Mouse (Mus musculus) CH12.LX (cell line): ENCODE results near the gene Setd6. TPM values are rescaled to one million over a fixed set of nuclear protein-coding genes. Genes with fewer than 3 reads are reported as not detected.
A peak's percentile ranks its signal among the peaks of the same experiment; 100 is the strongest.

Source experiments
- DNase-seq: peaks from one replicate; pipeline ENCODE4 v3.0.0-alpha.2; 2013; ENCODE audit errors: extremely low read depth
- H3K27ac ChIP-seq: 2 replicates; pipeline ENCODE4 v1.5.1; 2012; ENCODE audit warnings: low read depth, mild to moderate bottlenecking, control low read depth, moderate library complexity; ENCODE audit not compliant: insufficient read depth
- H3K27me3 ChIP-seq: replicated peaks from 2 replicates; pipeline ENCODE3; 2012; ENCODE audit warnings: inconsistent platforms
- H3K36me3 ChIP-seq, 2 experiments: replicated peaks in 1 of 2; 2 replicates each; pipeline versions ENCODE3 to v1.6.1; 2012; ENCODE audit warnings: inconsistent platforms in 1 of 2, low read length in 1 of 2, mild to moderate bottlenecking in 1 of 2, mixed read lengths in 1 of 2, moderate library complexity in 1 of 2; ENCODE audit not compliant: control insufficient read depth in 1 of 2, insufficient read depth in 1 of 2
- H3K4me1 ChIP-seq, 2 experiments: 2 replicates each; pipeline ENCODE4 v1.6.1; 2012; ENCODE audit warnings: inconsistent platforms in 1 of 2, moderate library complexity in 1 of 2; ENCODE audit not compliant: insufficient read depth in 2 of 2, control insufficient read depth in 1 of 2
- H3K4me2 ChIP-seq: 2 replicates; pipeline ENCODE4 v1.6.1; 2012; ENCODE audit warnings: low read depth, mild to moderate bottlenecking, control low read depth; ENCODE audit not compliant: poor library complexity, insufficient read depth, severe bottlenecking
- H3K4me3 ChIP-seq, 3 experiments: fragments of 150-350 bp in 1 of 3; sonication (generic) in 1 of 3; replicated peaks in 1 of 3; 2 replicates each; pipeline versions ENCODE3 to v1.5.1; 2011 to 2012; ENCODE audit warnings: low read depth in 2 of 3, low read length in 2 of 3, mild to moderate bottlenecking in 2 of 3, moderate library complexity in 2 of 3, control low read depth in 1 of 3, improper control_type of control experiment in 1 of 3, inconsistent platforms in 1 of 3, mixed read lengths in 1 of 3; ENCODE audit not compliant: poor library complexity in 1 of 3
- H3K79me2 ChIP-seq: replicated peaks from 2 replicates; pipeline ENCODE4 v1.6.1; 2012; ENCODE audit warnings: mild to moderate bottlenecking, moderate library complexity; ENCODE audit not compliant: control insufficient read depth, poor library complexity, insufficient read depth, severe bottlenecking; ENCODE audit errors: extremely low read depth
- H3K9ac ChIP-seq: 2 replicates; pipeline ENCODE4 v1.6.1; 2012; ENCODE audit warnings: low read depth, mild to moderate bottlenecking, control low read depth, moderate library complexity; ENCODE audit not compliant: insufficient read depth
- H3K9me3 ChIP-seq: replicated peaks from 2 replicates; pipeline ENCODE3; 2012; ENCODE audit warnings: low read length, inconsistent platforms, mixed read lengths
- CHD1 ChIP-seq: IDR thresholded peaks from 2 replicates; pipeline ENCODE4 v1.6.1; 2012; ENCODE audit warnings: low read depth, low read length, improper control_type of control experiment, inconsistent platforms
- CTCF ChIP-seq, 2 experiments: IDR thresholded peaks in 1 of 2; conservative IDR thresholded peaks in 1 of 2; 2 replicates each; pipeline ENCODE4 v1.5.1; 2011 to 2012; ENCODE audit warnings: low read depth in 2 of 2, low read length in 2 of 2, improper control_type of control experiment in 1 of 2, inconsistent platforms in 1 of 2, mild to moderate bottlenecking in 1 of 2, moderate library complexity in 1 of 2
- JUND ChIP-seq: conservative IDR thresholded peaks from 2 replicates; pipeline ENCODE4 v1.6.1; 2011; ENCODE audit warnings: low read depth, low read length, improper control_type of control experiment
- KAT2A ChIP-seq: IDR thresholded peaks from 2 replicates; pipeline ENCODE4 v1.6.1; 2012; ENCODE audit warnings: low read length, improper control_type of control experiment, inconsistent platforms; ENCODE audit not compliant: insufficient replicate concordance
- MAX ChIP-seq: IDR thresholded peaks from 2 replicates; pipeline ENCODE4 v1.6.1; 2011; ENCODE audit warnings: low read length, improper control_type of control experiment
- MYC ChIP-seq: IDR thresholded peaks from 2 replicates; pipeline ENCODE4 v1.6.1; 2011; ENCODE audit warnings: low read depth, mild to moderate bottlenecking, improper control_type of control experiment, low read length
- NELFE ChIP-seq: IDR thresholded peaks from 2 replicates; pipeline ENCODE4 v1.6.1; 2011; ENCODE audit warnings: low read depth, low read length, improper control_type of control experiment
- NRF1 ChIP-seq: IDR thresholded peaks from 2 replicates; pipeline ENCODE4 v1.6.1; 2014; ENCODE audit warnings: low read depth, mild to moderate bottlenecking, inconsistent platforms, low read length, improper control_type of control experiment, moderate library complexity
- RAD21 ChIP-seq: IDR thresholded peaks from 2 replicates; pipeline ENCODE4 v1.6.1; 2011; ENCODE audit warnings: low read depth, mild to moderate bottlenecking, low read length, improper control_type of control experiment, moderate library complexity
- RCOR1 ChIP-seq: conservative IDR thresholded peaks from 2 replicates; pipeline ENCODE4 v1.6.1; 2012; ENCODE audit warnings: low read depth, mild to moderate bottlenecking, inconsistent platforms, low read length, improper control_type of control experiment
- SIN3A ChIP-seq: IDR thresholded peaks from 2 replicates; pipeline ENCODE4 v1.6.1; 2012; ENCODE audit warnings: low read length, improper control_type of control experiment, inconsistent platforms
- SMC3 ChIP-seq: IDR thresholded peaks from 2 replicates; pipeline ENCODE4 v1.6.1; 2011; ENCODE audit warnings: low read depth, low read length, improper control_type of control experiment
- TCF12 ChIP-seq: IDR thresholded peaks from 2 replicates; pipeline ENCODE4 v1.6.1; 2014; ENCODE audit warnings: low read depth, mild to moderate bottlenecking, inconsistent platforms, low read length, improper control_type of control experiment
- ZC3H11A ChIP-seq: IDR thresholded peaks from 2 replicates; pipeline ENCODE4 v1.6.1; 2012; ENCODE audit warnings: low read depth, mild to moderate bottlenecking, inconsistent platforms, low read length, improper control_type of control experiment
- ZNF384 ChIP-seq: IDR thresholded peaks from 2 replicates; pipeline ENCODE4 v1.6.1; 2012; ENCODE audit warnings: low read depth, low read length, improper control_type of control experiment, inconsistent platforms
- dilution Hi-C: fragments of 300-500 bp; cut with MboI; formaldehyde crosslinking; loops from 2 replicates; pipeline ENCODE4 v1.14.3; 2020; ENCODE audit warnings: low sequenced_read_pairs; ENCODE audit not compliant: extremely low pct_unique_long_range_greater_than_20kb, extremely low pct_ligation_motif_present
- in situ Hi-C: fragments of 300-500 bp; cut with MboI; formaldehyde crosslinking; loops from 3 replicates; pipeline ENCODE4 v1.14.3; 2019; ENCODE audit warnings: low sequenced_read_pairs, low pct_ligation_motif_present, low pct_unique_long_range_greater_than_20kb, mixed read lengths
- polyA plus RNA-seq: library from polyadenylated mRNA; unstranded; fragments of >175 nt; gene quantifications from 2 replicates; pipeline ENCODE4 v1.2.1, GENCODE M21; 2012; ENCODE audit warnings: low read depth; ENCODE audit not compliant: insufficient read length
- total RNA-seq, 2 experiments: library from RNA; depleted of rRNA; stranded (reverse); fragments of 300-350 nt in 1 of 2; fragments of >200 nt in 1 of 2; gene quantifications; 2 replicates each; pipeline ENCODE4 v1.2.3; 2012 to 2014

Setd6 gene
- total and polyA plus RNA-seq, 3 experiments, result 29.6 to 50.6 (median 29.7) TPM

DNA sequence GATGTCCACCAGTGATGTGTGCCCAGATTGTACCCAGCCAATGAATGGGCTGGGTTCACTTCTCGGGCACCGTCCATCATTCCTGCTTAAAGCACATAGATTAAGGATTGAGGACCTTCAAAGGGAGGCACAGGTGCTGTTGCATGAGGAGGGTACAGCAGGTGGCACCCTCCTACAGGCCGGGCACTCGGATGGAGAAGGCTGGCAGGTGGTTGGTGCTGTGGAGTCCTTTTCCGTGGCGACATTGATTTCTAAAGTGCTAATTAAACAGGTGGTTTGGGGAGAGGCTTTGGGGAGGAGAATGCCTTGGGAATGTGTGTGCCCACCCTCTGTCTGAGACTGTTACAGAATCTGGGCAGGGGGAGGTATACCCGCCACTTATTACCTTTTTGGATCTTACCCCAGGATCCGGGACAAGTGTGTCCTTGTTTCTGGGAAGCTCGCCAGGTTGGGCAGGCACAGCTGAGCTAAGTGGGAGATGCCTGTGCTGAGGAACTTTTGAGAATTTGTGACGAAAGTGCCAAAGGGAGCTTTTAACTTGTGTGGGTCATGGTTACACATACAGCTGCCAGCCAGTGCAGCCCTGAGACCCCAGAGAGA lies 27.5 kb upstream of the Setd6 start:
- dilution Hi-C loops (no loop called here), in situ Hi-C loops (no loop called here)
- Histone ChIP-seq H3K9me3 (no peaks in the 10 kb centered on the region), H3K4me3 (no peak overlapping the region), H3K9ac (no peak overlapping the region), H3K79me2 (no peaks in the 10 kb centered on the region), H3K4me2 (no peak overlapping the region), H3K27ac (no peak overlapping the region), H3K27me3 (peaks cover 19% of the 10 kb centered on the region), H3K4me1 (no peaks in the 10 kb centered on the region), H3K36me3 (no peaks in the 10 kb centered on the region)
- no peak for DNase-seq
- TF ChIP-seq SIN3A, result no peak
- TF ChIP-seq NRF1, result no peak
- no peak for TF ChIP-seq NELFE
- no peak for TF ChIP-seq ZNF384

DNA sequence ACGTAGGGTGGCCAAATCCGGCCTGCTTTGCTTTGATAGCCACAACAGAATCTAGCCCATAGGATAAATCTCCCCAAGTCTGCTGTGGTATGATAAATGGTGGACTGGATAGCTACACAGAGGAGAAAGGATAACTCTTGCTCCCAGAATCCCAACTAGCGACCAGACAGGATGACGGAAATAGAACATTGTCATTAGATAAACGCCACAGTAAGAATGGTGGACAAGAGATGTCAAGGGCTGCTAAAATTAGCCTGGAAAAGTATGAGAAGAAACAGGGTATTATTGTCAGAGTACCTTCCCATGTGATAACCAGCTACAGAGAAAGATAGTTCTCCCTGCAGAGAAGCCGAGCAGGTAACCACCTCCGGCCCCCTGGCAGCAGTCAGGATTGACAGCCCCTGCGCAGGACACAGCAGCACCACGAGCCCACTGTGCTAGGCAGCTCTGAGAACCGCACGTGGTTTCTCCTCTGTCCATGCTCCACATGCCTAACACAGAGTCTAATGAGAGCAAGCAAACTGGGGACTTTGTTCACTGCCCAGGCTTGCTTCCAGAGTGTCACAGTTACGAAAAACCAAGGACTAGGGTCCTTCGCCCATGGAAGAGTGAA lies 24.6 kb upstream of the Setd6 start:
- dilution Hi-C loops (no loop called here), in situ Hi-C loops (no loop called here)
- no peaks in the 10 kb centered on the region for H3K4me1 ChIP-seq
- no peak overlapping the region for H3K4me2 ChIP-seq
- peaks cover 19% of the 10 kb centered on the region for H3K27me3 ChIP-seq
- no peaks in the 10 kb centered on the region for H3K9me3 ChIP-seq
- no peaks in the 10 kb centered on the region for H3K36me3 ChIP-seq
- DNase-seq, result no peak
- no peak overlapping the region for H3K27ac ChIP-seq
- H3K9ac ChIP-seq, result no peak overlapping the region
- TF ChIP-seq RAD21 (peak; percentile 28), MYC (peak; percentile 29; the same call in 1 of the 2 replicates), TCF12 (no peak), RCOR1 (no peak), CTCF (conservative IDR thresholded peaks at IDR 0.05 in 1 of 2, IDR thresholded peaks at IDR 0.05 in 1 of 2; ENCODE audit: low read depth in 2 of 2, low read length in 2 of 2) (peak in 1 of 2 experiments; percentile 64; a peak in 2 of 4 replicates), JUND (no peak), ZC3H11A (no peak; the same call in 1 of the 2 replicates), SMC3 (peak; percentile 71), MAX (no peak)
- TF ChIP-seq, all 38 proteins: peak for 4
- Histone ChIP-seq H3K4me3 (no peak overlapping the region), H3K79me2 (no peaks in the 10 kb centered on the region)

DNA sequence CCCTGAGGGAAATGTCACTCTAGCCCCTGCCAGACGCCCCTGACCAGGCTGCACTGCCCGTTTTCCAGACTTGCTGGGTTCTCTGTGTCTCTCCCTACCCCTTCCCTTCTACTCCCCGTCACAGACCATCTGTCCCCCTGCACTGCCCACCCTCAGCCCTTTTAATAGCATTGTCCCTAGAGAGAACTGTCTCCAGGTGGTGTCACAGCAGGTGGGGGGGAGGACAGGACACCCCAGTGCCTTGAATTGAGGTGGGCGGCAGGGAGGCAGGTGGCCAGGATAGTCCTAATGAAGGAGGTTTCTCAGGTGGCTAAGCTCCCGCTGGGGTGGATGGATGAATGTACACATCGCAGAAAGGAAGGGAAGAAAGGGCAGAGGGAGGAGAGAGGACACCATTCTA lies 21.1 kb upstream of the Setd6 start:
- H3K27me3 ChIP-seq, result peaks cover 26% of the 10 kb centered on the region
- TF ChIP-seq KAT2A, result no peak
- TF ChIP-seq CHD1, result no peak
- no peak for TF ChIP-seq ZC3H11A
- TF ChIP-seq, all 38 proteins: peak for 0
- H3K9me3 ChIP-seq, result no peaks in the 10 kb centered on the region
- H3K4me2 ChIP-seq, result no peak overlapping the region
- DNase-seq, result no peak
- H3K79me2 ChIP-seq, result no peaks in the 10 kb centered on the region
- no peak overlapping the region for H3K27ac ChIP-seq
- H3K4me3 ChIP-seq, result no peak overlapping the region
- peaks cover 0 to 13% of the 10 kb centered on the region in 2 experiments; a peak in 2 of 4 replicates for H3K4me1 ChIP-seq
- H3K9ac ChIP-seq, result no peak overlapping the region
- in situ Hi-C loops, result loop anchor here (5.0 kb wide), 1 partner anchor 92 kb away; no protein-coding TSS in a partner anchor
- no peaks in the 10 kb centered on the region for H3K36me3 ChIP-seq
- dilution Hi-C loops, result no loop called here
